Mouse (Mus musculus): Measurements from ENCODE around the gene Cryba2. TPM values are rescaled to one million over a fixed set of nuclear protein-coding genes. Genes with fewer than 3 reads are reported as not detected.

Gene Cryba2
- total RNA-seq (2021), result not detected

GRCm38 (mm10) chr1:74893134-74893855 is at the start of gene Cryba2:
Gene Cryba2 (minus strand): TSS chr1:74893143.
- peak in 1 of 2 experiments; percentile 32 for DNase-seq
- intact Hi-C loops (cut with DNase I), result no loop called here

GRCm38 (mm10) chr1:74941651-74942360 is 48.9 kb upstream of the Cryba2 start:
- DNase-seq, result no peak
- intact Hi-C loops (cut with DNase I), result no loop called here

DNA sequence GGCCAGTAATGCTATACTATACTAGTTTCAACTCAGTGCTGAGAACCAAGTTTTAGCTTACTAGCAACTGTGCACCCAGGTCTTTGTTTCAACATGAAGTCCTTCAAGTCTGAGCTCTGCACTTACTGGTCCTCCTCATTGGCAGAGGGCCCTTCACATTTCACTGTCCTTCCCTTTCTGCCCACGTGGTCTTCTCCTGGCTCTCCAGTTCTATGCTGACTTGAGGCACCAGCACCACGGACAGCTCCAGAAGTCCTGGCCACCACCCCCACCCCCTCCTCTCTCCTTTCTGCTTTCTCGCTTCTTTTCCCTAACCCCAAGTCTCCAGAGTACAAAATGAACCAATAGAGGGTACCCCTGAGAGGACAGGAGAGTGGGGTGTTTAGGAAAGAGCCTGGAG is 46.8 kb upstream of the Cryba2 start:
- no peak for DNase-seq
- intact Hi-C loops (cut with DNase I), result loop anchor here (5.0 kb wide), 1 partner anchor 493 kb away; no protein-coding TSS in a partner anchor

GRCm38 (mm10) chr1:74936221-74936830 is 43.4 kb upstream of the Cryba2 start:
- intact Hi-C loops (cut with DNase I), result loop anchor here (5.0 kb wide), 1 partner anchor 496 kb away; no protein-coding TSS in a partner anchor
- DNase-seq, result no peak

GRCm38 (mm10) chr1:74935402-74935801 is 42.5 kb upstream of the Cryba2 start, which contains the start of gene Cfap65:
Gene Cfap65 (minus strand): TSS chr1:74935599.
- intact Hi-C loops (cut with DNase I), result loop anchor here (5.0 kb wide), 1 partner anchor 497 kb away; no protein-coding TSS in a partner anchor

GRCm38 (mm10) chr1:74927621-74928296 is 34.8 kb upstream of the Cryba2 start:
- intact Hi-C loops (cut with DNase I), result loop anchor here (10.0 kb wide), 1 partner anchor 347 kb away; the partner anchor contains the start of gene Resp18
- no peak for DNase-seq

More at GRCm38 (mm10) chr1:74935402-74935801, 42.5 kb upstream of the Cryba2 start, which contains the start of gene Cfap65:
- no peak for DNase-seq

DNA sequence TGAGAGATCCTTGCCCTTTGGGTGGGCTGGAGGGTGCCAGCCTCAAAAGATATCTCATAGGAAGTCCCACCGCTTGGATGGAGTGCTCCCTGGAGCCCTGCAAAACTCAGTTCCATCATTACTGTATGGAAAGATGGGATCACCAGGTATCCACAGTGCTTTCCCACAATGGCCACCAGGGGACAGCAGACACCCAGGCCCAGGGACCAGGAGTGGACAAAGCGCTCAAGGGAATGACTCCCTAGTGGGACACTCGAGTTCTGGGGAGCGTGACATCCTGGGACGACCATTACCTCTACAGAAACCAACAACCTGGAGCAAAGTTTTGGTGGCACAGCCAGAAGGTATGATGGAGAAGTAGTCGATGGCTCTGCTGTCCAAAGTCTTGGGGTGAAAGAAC is 33.8 kb upstream of the Cryba2 start:
- intact Hi-C loops (cut with DNase I), result loop anchor here (1.0 to 10.0 kb wide), 2 partner anchors 91 to 348 kb away; partner anchors contain the start of gene Resp18
- peak; percentile 38 to 44 for DNase-seq

- DNase-seq, result no peak
- intact Hi-C loops (cut with DNase I), result loop anchor here (10.0 kb wide), 1 partner anchor 350 kb away; the partner anchor contains the start of gene Resp18
These were observed 31.5 kb upstream of the Cryba2 start for GRCm38 (mm10) chr1:74924464-74924863.

GRCm38 (mm10) chr1:74915706-74916105 is 22.8 kb upstream of the Cryba2 start:
- intact Hi-C loops (cut with DNase I), result no loop called here
- no peak for DNase-seq

- intact Hi-C loops (cut with DNase I), result no loop called here
- DNase-seq, result no peak
These were observed 9.2 kb upstream of the Cryba2 start for GRCm38 (mm10) chr1:74902191-74902590.

DNA sequence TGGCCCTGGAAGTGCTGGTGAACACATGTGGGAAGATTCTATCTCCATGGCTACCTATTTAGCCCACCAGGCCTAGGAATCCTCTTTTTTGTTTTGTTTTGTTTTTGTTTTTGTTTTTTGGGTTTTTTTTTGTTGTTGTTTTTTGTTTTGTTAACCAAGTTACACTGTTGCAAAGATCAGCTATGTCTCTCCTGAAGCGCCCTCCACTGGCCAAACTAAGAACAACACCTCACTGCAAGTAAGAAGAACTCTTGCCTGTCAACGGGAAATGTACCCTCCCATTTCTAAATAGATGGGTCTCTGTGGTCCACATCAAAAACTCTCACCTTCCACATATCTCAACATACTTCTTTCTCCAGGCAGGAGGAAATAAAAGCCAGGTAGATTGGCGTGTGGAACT is 8.7 kb upstream of the Cryba2 start:
- intact Hi-C loops (cut with DNase I), result loop anchor here (2.0 kb wide), 1 partner anchor 19 kb away; no protein-coding TSS in a partner anchor
- peak in 1 of 2 experiments; percentile 49 for DNase-seq

DNA sequence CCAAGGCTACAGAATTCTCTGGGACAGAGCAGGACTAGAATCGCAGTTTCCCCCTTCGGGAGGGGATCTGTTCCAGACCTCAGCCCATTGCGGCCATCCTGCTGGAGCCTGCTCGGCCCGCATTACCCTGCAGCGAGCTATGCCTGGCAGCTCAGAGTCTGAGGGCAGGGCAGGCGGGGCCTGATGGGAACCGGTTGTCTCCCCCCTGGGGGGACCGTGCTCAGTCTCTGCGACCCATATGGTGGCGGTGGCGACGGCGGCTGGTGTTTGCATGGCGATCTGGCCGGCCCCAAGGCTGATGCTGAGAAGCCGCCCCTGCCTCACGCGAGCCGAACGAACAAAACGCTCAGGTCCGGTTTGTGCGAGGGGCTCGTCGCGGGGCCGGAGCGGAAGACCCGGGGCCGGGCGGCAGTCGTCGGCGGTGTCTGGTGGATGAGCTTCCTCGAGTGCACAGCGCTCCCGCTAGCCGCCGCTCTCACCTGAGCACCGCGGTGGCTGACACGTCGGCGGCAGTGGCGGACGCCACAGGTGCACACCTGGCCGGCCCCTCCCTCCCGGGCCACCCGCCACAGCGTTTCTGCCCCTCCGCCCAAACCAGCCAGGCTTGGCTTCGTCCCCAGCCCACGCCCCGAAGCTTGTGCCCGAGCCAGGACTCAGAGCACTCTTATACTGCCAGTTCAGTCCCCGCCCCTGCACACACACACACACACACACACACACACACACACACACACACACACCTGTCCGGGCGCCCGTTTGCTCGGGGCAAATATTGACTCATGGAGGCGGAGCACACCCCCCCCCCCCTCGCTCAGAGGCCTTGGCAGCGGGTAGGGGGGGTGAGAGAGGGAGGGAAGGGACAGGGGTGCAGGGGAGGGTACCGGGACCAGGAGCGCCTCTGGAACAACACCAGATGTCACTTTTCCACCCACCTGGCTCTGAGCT is 7.7 kb upstream of the Cryba2 start:
- no peak for DNase-seq
- intact Hi-C loops (cut with DNase I), result loop anchor here (2.0 kb wide), 1 partner anchor 18 kb away; no protein-coding TSS in a partner anchor

- no peak for DNase-seq
- intact Hi-C loops (cut with DNase I), result no loop called here
These were observed 5.9 kb upstream of the Cryba2 start for GRCm38 (mm10) chr1:74898656-74899431.

DNA sequence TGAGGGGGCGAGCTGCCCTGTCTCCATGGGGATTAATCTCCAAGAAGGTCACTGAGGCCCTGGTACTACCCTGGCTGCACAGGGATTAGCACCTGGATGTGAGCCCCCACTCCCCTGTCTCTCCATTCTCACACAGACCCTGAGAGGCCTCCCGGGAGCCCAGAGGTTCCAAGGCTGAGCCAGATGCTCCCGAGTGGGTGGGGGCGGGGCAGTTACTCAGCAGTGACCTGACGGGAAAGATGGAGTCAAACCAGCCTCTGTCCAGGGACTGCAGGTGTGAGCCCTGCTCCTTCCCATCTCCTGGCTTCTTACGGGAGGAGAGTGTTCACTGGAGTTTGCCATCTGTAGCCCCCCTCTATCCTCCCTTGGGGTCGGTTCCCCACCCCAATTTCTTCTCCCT is 5.0 kb upstream of the Cryba2 start:
- DNase-seq, result no peak
- intact Hi-C loops (cut with DNase I), result no loop called here

- intact Hi-C loops (cut with DNase I), result no loop called here
- peak; percentile 39 to 50 for DNase-seq
These were observed 2.0 kb upstream of the Cryba2 start for GRCm38 (mm10) chr1:74894966-74895365.

- intact Hi-C loops (cut with DNase I), result no loop called here
- no peak for DNase-seq
These were observed 401 bp downstream of the Cryba2 start for GRCm38 (mm10) chr1:74892351-74893133.

GRCm38 (mm10) chr1:74891513-74891912 is 1.4 kb downstream of the Cryba2 start:
- DNase-seq, result no peak
- intact Hi-C loops (cut with DNase I), result no loop called here

Measured in heart, postnatal 36 days (tissue).